Mouse (Mus musculus): ENCODE results near the gene Dnajb5. TPM values are rescaled to one million over a fixed set of nuclear protein-coding genes. Genes with fewer than 3 reads are reported as not detected.

The Dnajb5 gene
- 0.49 TPM for polyA plus RNA-seq (2014; fragmentation: Illumina TruSeq; extraction: RNeasy Lipid Tissue Mini Kit (QIAGEN cat#74804); ENCODE audit: low read depth, low replicate concordance)

GRCm38 (mm10) chr4:42949676-42950051 is at the start of gene Dnajb5:
Gene Dnajb5, plus strand, starts transcription at chr4:42949814.

GRCm38 (mm10) chr4:42916617-42917401 is 32.8 kb upstream of the Dnajb5 start, which contains the start of gene Phf24:
Gene Phf24, plus strand, starts transcription at chr4:42916660.

GRCm38 (mm10) chr4:42969304-42969703 is 19.7 kb downstream of the Dnajb5 start, which contains the start of gene 1700022I11Rik:
Gene 1700022I11Rik, plus strand, starts transcription at chr4:42969604.

GRCm38 (mm10) chr4:43000141-43000986 is 50.8 kb downstream of the Dnajb5 start, which contains the start of gene Vcp:
Gene Vcp, minus strand, starts transcription at chr4:43000507.

Other genes with a start within 250 kb of the Dnajb5 start
- not detected for gene 4930578G10Rik, start 214.3 kb upstream of the Dnajb5 start, polyA plus RNA-seq (2014; fragmentation: Illumina TruSeq; extraction: RNeasy Lipid Tissue Mini Kit (QIAGEN cat#74804); ENCODE audit: low read depth, low replicate concordance)
- gene Ccl19, start 193.2 kb upstream of the Dnajb5 start, polyA plus RNA-seq (2014; fragmentation: Illumina TruSeq; extraction: RNeasy Lipid Tissue Mini Kit (QIAGEN cat#74804); ENCODE audit: low read depth, low replicate concordance): not detected
- not detected for gene Ccl21a, start 175.8 kb upstream of the Dnajb5 start, polyA plus RNA-seq (2014; fragmentation: Illumina TruSeq; extraction: RNeasy Lipid Tissue Mini Kit (QIAGEN cat#74804); ENCODE audit: low read depth, low replicate concordance)
- not detected for gene Fam205a1, start 95.9 kb upstream of the Dnajb5 start, polyA plus RNA-seq (2014; fragmentation: Illumina TruSeq; extraction: RNeasy Lipid Tissue Mini Kit (QIAGEN cat#74804); ENCODE audit: low read depth, low replicate concordance)
- gene Gm12394, start 93.0 kb upstream of the Dnajb5 start, polyA plus RNA-seq (2014; fragmentation: Illumina TruSeq; extraction: RNeasy Lipid Tissue Mini Kit (QIAGEN cat#74804); ENCODE audit: low read depth, low replicate concordance): not detected
- not detected for gene Fam205c, start 75.6 kb upstream of the Dnajb5 start, polyA plus RNA-seq (2014; fragmentation: Illumina TruSeq; extraction: RNeasy Lipid Tissue Mini Kit (QIAGEN cat#74804); ENCODE audit: low read depth, low replicate concordance)
- gene Phf24, start 33.2 kb upstream of the Dnajb5 start, polyA plus RNA-seq (2014; fragmentation: Illumina TruSeq; extraction: RNeasy Lipid Tissue Mini Kit (QIAGEN cat#74804); ENCODE audit: low read depth, low replicate concordance): 0.28 TPM
- gene 1700022I11Rik, start 19.8 kb downstream of the Dnajb5 start, polyA plus RNA-seq (2014; fragmentation: Illumina TruSeq; extraction: RNeasy Lipid Tissue Mini Kit (QIAGEN cat#74804); ENCODE audit: low read depth, low replicate concordance): not detected
- 167 TPM for gene Vcp, start 50.7 kb downstream of the Dnajb5 start, polyA plus RNA-seq (2014; fragmentation: Illumina TruSeq; extraction: RNeasy Lipid Tissue Mini Kit (QIAGEN cat#74804); ENCODE audit: low read depth, low replicate concordance)
- 2.9 TPM for gene Fancg, start 60.7 kb downstream of the Dnajb5 start, polyA plus RNA-seq (2014; fragmentation: Illumina TruSeq; extraction: RNeasy Lipid Tissue Mini Kit (QIAGEN cat#74804); ENCODE audit: low read depth, low replicate concordance)
- 2.6 TPM for gene Pigo, start 76.0 kb downstream of the Dnajb5 start, polyA plus RNA-seq (2014; fragmentation: Illumina TruSeq; extraction: RNeasy Lipid Tissue Mini Kit (QIAGEN cat#74804); ENCODE audit: low read depth, low replicate concordance)
- gene Stoml2, start 81.9 kb downstream of the Dnajb5 start, polyA plus RNA-seq (2014; fragmentation: Illumina TruSeq; extraction: RNeasy Lipid Tissue Mini Kit (QIAGEN cat#74804); ENCODE audit: low read depth, low replicate concordance): 28.3 TPM
- 1.9 TPM for gene Fam214b, start 96.4 kb downstream of the Dnajb5 start, polyA plus RNA-seq (2014; fragmentation: Illumina TruSeq; extraction: RNeasy Lipid Tissue Mini Kit (QIAGEN cat#74804); ENCODE audit: low read depth, low replicate concordance)
- 5.1 TPM for gene Unc13b, start 109.1 kb downstream of the Dnajb5 start, polyA plus RNA-seq (2014; fragmentation: Illumina TruSeq; extraction: RNeasy Lipid Tissue Mini Kit (QIAGEN cat#74804); ENCODE audit: low read depth, low replicate concordance)